Comparison of ENCODE assay signal across 8 mouse cellular contexts in genomic region chr11:33512854-33513375, GRCm38 (mm10). TPM values are rescaled to one million over a fixed set of nuclear protein-coding genes. Genes with fewer than 3 reads are reported as not detected.
DNase-seq lines count a peak whose midpoint lies in the region; ATAC-seq and TF ChIP-seq lines count a peak whose summit lies in the region.

No protein-coding gene starts in this region.

- peak; percentile 97 for DNase-seq in ZHBTc4 (ENCODE audit: low read depth, low spot score)
- peak; percentile 71 for DNase-seq in cerebellum, adult 9-10 months
- peak; percentile 88 for DNase-seq in forebrain, postnatal 0 days
- peak; percentile 26 for DNase-seq in heart, postnatal 25 days (ENCODE audit: low spot score)
- peak; percentile 22 for DNase-seq in large intestine, adult 2 months (ENCODE audit: low read depth, low spot score)
- DNase-seq in urinary bladder, adult 2 months (ENCODE audit: low spot score) = peak; percentile 39

- no peaks in the 10 kb centered on the region for H3K27me3 ChIP-seq in forebrain, postnatal 0 days (ENCODE audit: insufficient read depth, low read length)
- no peaks in the 10 kb centered on the region for H3K27me3 ChIP-seq in liver, embryonic 15.5 days

- H3K4me3 ChIP-seq in forebrain, postnatal 0 days (ENCODE audit: low read depth, low read length) = peak overlapping the region; percentile 79
- peak overlapping the region; percentile 81 for H3K4me3 ChIP-seq in liver, embryonic 15.5 days (replicated peaks)
- peak overlapping the region; percentile 61 for H3K4me3 ChIP-seq in olfactory bulb, adult 2 months (ENCODE audit: insufficient read depth, low read depth, low read length)

- under 1% methylated on average over 43 of the region's 43 CpGs for WGBS in forebrain, postnatal 0 days
- under 1% methylated on average over 37 of the region's 43 CpGs for WGBS in large intestine, adult 2 months
- WGBS in liver, embryonic 15.5 days (ENCODE audit: insufficient replicate concordance) = under 1% methylated on average over 43 of the region's 43 CpGs
- WGBS in olfactory bulb, adult 2 months = under 1% methylated on average over 43 of the region's 43 CpGs

- TF ChIP-seq POLR2A in olfactory bulb, adult 2 months (IDR thresholded peaks at IDR 0.05; ENCODE audit: insufficient read depth, low read depth, low read length) = no peak

- H3K9me3 ChIP-seq in forebrain, postnatal 0 days (ENCODE audit: low read length) = no peaks in the 10 kb centered on the region
- H3K9me3 ChIP-seq in liver, embryonic 15.5 days (replicated peaks) = no peaks in the 10 kb centered on the region

- ATAC-seq in forebrain, postnatal 0 days = peak; percentile 96
- ATAC-seq in liver, embryonic 15.5 days (ENCODE audit: insufficient read depth) = peak; percentile 91

- H3K4me1 ChIP-seq in forebrain, postnatal 0 days (ENCODE audit: insufficient read depth) = no peaks in the 10 kb centered on the region
- H3K4me1 ChIP-seq in liver, embryonic 15.5 days (replicated peaks) = peaks cover 16% of the 10 kb centered on the region
- no peaks in the 10 kb centered on the region for H3K4me1 ChIP-seq in olfactory bulb, adult 2 months (ENCODE audit: control insufficient read depth, insufficient read depth, low read length)

- TF ChIP-seq CTCF in forebrain, postnatal 0 days (IDR thresholded peaks at IDR 0.05; ENCODE audit: low read depth) = peak; percentile 64
- TF ChIP-seq CTCF in olfactory bulb, adult 2 months (IDR thresholded peaks at IDR 0.05; ENCODE audit: insufficient read depth, low read depth, low read length) = no peak; the same call in 1 of the 2 replicates

- intact Hi-C loops in heart, postnatal 25 days (cut with DNase I) = no loop called here

- H3K27ac ChIP-seq in forebrain, postnatal 0 days (ENCODE audit: low read depth, low read length) = peak overlapping the region; percentile 89
- H3K27ac ChIP-seq in liver, embryonic 15.5 days (replicated peaks) = 0 out of 2 replicates have a peak overlapping the region, but pooled peaks have one; percentile 48
- no peak overlapping the region for H3K27ac ChIP-seq in olfactory bulb, adult 2 months (ENCODE audit: insufficient read depth, low read depth, low read length)

- H3K4me2 ChIP-seq in forebrain, postnatal 0 days (ENCODE audit: low read depth) = peak overlapping the region; percentile 77
- peak overlapping the region; percentile 95 for H3K4me2 ChIP-seq in liver, embryonic 15.5 days

- H3K9ac ChIP-seq in forebrain, postnatal 0 days = peak overlapping the region; percentile 89
- peak overlapping the region; percentile 75 for H3K9ac ChIP-seq in liver, embryonic 15.5 days

- H3K36me3 ChIP-seq in forebrain, postnatal 0 days (ENCODE audit: insufficient read depth) = no peaks in the 10 kb centered on the region
- no peaks in the 10 kb centered on the region for H3K36me3 ChIP-seq in liver, embryonic 15.5 days (replicated peaks)

RNA-seq across cellular contexts. Expression of gene Ranbp17, which starts 0.6 kb away (rescaled TPM):
- total RNA-seq in forebrain, postnatal 0 days (2014; rRNA removed) = 7.7 and 9.1 TPM in 2 replicates
- 5.8 and 6.9 TPM in 2 replicates for polyA plus RNA-seq in forebrain, postnatal 0 days (2015; fragmentation: Nextera tagmentation; extraction: Ambion mirVana)
- total RNA-seq in heart, postnatal 25 days (2021) = under 1 TPM; 0.56 to 0.75 TPM
- 0.21 and 0.29 TPM in 2 replicates for polyA plus RNA-seq in large intestine, adult 2 months (2012; rRNA removed)
- 2.4 and 3.0 TPM in 2 replicates for polyA plus RNA-seq in liver, embryonic 15.5 days (2015; fragmentation: Nextera tagmentation; extraction: Ambion mirVana)
- polyA plus RNA-seq in olfactory bulb, adult 2 months (2012; ENCODE audit: insufficient read depth, insufficient read length, low replicate concordance, missing spikeins) = not detected in 2 replicates
- 1.8 and 2.0 TPM in 2 replicates for polyA plus RNA-seq in urinary bladder, adult 2 months (2012; rRNA removed)

Comparison
In these comparisons a context has a peak if more than half of its experiments do, and no peak if none do; other contexts are left out.
1. DNase-seq: peak in every context shown above with its lines; median percentile 97 in ZHBTc4; 88 in forebrain, postnatal 0 days; 71 in cerebellum, adult 9-10 months; 39 in urinary bladder, adult 2 months; 26 in heart, postnatal 25 days; 22 in large intestine, adult 2 months.